Mouse (Mus musculus) forebrain, embryonic 11.5 days (tissue): ENCODE results near the gene Vegfa. TPM values are rescaled to one million over a fixed set of nuclear protein-coding genes. Genes with fewer than 3 reads are reported as not detected.

Experiments used
- ATAC-seq: fragments of 200-750 bp; cut with Nextera tagmentation; replicated peaks from 2 replicates; pipeline ENCODE4 v1.8.0; 2017; ENCODE audit warnings: moderate TSS enrichment; ENCODE audit not compliant: low FRiP score
- DNase-seq: peaks from one replicate; pipeline ENCODE4 v3.0.0-alpha.2; 2017; ENCODE audit warnings: low spot score
- H3K27ac ChIP-seq: fragments of 300-500 bp; sonication (generic); 2 replicates; pipeline ENCODE4 v1.5.1; 2014; ENCODE audit warnings: low read depth, low read length
- H3K27me3 ChIP-seq: fragments of 300-500 bp; sonication (generic); 2 replicates; pipeline ENCODE4 v1.6.1; 2014; ENCODE audit warnings: mild to moderate bottlenecking, low read length, mixed read lengths; ENCODE audit not compliant: control insufficient read depth, insufficient read depth
- H3K36me3 ChIP-seq: fragments of 300-500 bp; sonication (generic); 2 replicates; pipeline ENCODE4 v1.6.1; 2014; ENCODE audit warnings: mild to moderate bottlenecking, low read length, moderate library complexity, mixed read lengths; ENCODE audit not compliant: control insufficient read depth, insufficient read depth
- H3K4me1 ChIP-seq: fragments of 300-500 bp; sonication (generic); replicated peaks from 2 replicates; pipeline ENCODE4 v1.6.1; 2014; ENCODE audit warnings: low read length, mixed read lengths; ENCODE audit not compliant: control insufficient read depth, insufficient read depth
- H3K4me2 ChIP-seq: fragments of 300-500 bp; sonication (generic); 2 replicates; pipeline ENCODE4 v1.6.1; 2014; ENCODE audit warnings: low read depth, mild to moderate bottlenecking, low read length, moderate library complexity, mixed read lengths; ENCODE audit not compliant: severe bottlenecking
- H3K4me3 ChIP-seq: fragments of 300-500 bp; sonication (generic); 2 replicates; pipeline ENCODE4 v1.5.1; 2014; ENCODE audit warnings: low read depth, low read length
- H3K9ac ChIP-seq: fragments of 300-500 bp; sonication (generic); 2 replicates; pipeline ENCODE4 v1.6.1; 2014; ENCODE audit warnings: low read length
- H3K9me3 ChIP-seq: fragments of 300-500 bp; sonication (generic); 2 replicates; pipeline ENCODE4 v1.6.1; 2016; ENCODE audit warnings: low read length, mixed read lengths; ENCODE audit not compliant: control insufficient read depth
- WGBS: fragments of 180-500 bp; shearing (Covaris S2); extraction: QIAGEN DNeasy Blood & Tissue Kit; methylation state at CpG from one replicate; pipeline ENCODE4 v1.1.7; 2014; 5-methylcytosine and 5-hydroxymethylcytosine counted together
- polyA plus RNA-seq: library from polyadenylated mRNA; unstranded; fragments of >200 nt; fragmentation: Nextera tagmentation; extraction: Ambion mirVana; gene quantifications from 2 replicates; pipeline ENCODE4 v1.2.1, GENCODE M21; 2014

The Vegfa gene
- polyA plus RNA-seq, 1 experiment from 2014 or later: 2.9 TPM

GRCm38 (mm10) chr17:45971800-45972199 is 60.4 kb downstream of the Vegfa start:
- DNase-seq: no peak
- Histone ChIP-seq H3K4me1 (no peaks in the 10 kb centered on the region), H3K36me3 (no peaks in the 10 kb centered on the region), H3K27ac (no peak overlapping the region), H3K4me3 (no peak overlapping the region), H3K9ac (no peak overlapping the region), H3K27me3 (no peaks in the 10 kb centered on the region), H3K9me3 (no peaks in the 10 kb centered on the region), H3K4me2 (no peak overlapping the region)
- 88% methylated on average over 6 of the region's 6 CpGs for WGBS
- no peak for ATAC-seq

DNA sequence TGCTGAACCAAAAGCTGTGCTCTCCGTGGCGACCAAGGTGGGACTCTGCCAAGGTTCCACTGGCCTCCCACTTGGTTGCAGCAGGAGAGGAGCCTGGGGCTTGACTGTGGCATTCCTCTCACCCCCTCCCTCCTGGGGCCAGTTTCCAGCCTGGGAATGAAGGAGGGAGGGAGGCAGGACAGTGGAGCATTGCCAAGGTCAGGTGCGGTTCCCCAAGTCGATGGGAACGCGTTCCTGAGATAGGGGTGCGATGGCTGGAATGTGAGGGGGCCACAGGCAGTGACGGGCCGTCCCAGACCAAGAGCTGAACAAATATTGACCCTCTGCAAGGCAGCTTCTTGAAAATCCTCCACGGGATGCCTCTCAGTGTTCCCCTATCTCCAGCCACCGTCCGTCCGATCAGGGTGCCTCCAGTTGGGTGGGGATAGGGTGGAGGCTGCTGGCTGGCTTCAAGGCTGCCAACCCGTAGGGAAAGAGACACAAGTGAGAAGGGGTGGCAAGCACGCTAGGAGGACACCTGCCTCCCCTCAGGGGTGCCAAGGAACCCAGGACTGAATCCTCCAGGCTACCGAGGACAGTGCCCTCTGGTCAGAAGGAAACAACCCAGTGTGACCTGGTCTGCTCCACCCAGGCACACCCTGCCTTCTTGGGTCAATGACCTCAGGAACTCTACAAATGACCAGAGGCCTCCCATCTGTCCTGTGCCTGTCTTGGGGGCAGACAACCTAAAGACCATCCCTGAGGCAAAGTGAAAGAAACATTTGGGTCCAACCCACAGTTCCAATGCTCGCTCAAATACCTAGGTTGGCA is 61.2 kb downstream of the Vegfa start:
- Histone ChIP-seq H3K4me2 (no peak overlapping the region), H3K9me3 (no peaks in the 10 kb centered on the region), H3K4me3 (no peak overlapping the region), H3K4me1 (no peaks in the 10 kb centered on the region), H3K9ac (no peak overlapping the region), H3K27ac (no peak overlapping the region), H3K36me3 (no peaks in the 10 kb centered on the region), H3K27me3 (no peaks in the 10 kb centered on the region)
- WGBS: 87% methylated on average over 17 of the region's 17 CpGs
- DNase-seq: no peak
- no peak for ATAC-seq

DNA sequence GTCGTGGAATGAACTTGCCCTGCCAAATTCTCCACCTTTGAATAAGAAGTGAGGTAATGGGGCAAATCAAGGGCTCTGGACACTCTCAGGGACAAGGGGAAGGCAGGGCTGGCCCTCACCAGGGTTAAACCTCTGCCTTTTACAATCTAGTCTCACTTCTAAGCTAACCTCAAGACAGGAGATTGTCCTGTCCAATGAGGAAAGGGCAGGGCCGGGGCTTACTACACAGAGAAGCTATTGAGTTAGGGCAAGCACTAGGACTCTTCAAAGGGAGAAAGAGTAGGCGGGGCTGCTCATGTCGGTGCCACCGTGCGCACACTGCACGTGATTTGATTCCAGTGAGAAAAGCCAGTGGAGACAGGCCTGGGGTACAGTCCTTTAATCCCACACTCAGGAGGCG is 62.6 kb downstream of the Vegfa start:
- Histone ChIP-seq H3K9me3 (no peaks in the 10 kb centered on the region), H3K9ac (no peak overlapping the region), H3K27ac (no peak overlapping the region), H3K27me3 (no peaks in the 10 kb centered on the region), H3K4me3 (no peak overlapping the region), H3K4me2 (no peak overlapping the region), H3K4me1 (no peaks in the 10 kb centered on the region), H3K36me3 (no peaks in the 10 kb centered on the region)
- no peak for DNase-seq
- 55% methylated on average over 8 of the region's 8 CpGs for WGBS
- no peak for ATAC-seq

GRCm38 (mm10) chr17:45968341-45968740 is 63.8 kb downstream of the Vegfa start:
- DNase-seq: no peak
- no peak overlapping the region for H3K4me2 ChIP-seq
- no peak overlapping the region for H3K27ac ChIP-seq
- H3K4me1 ChIP-seq: no peaks in the 10 kb centered on the region
- H3K36me3 ChIP-seq: no peaks in the 10 kb centered on the region
- no peaks in the 10 kb centered on the region for H3K9me3 ChIP-seq
- no peaks in the 10 kb centered on the region for H3K27me3 ChIP-seq
- no peak overlapping the region for H3K9ac ChIP-seq
- H3K4me3 ChIP-seq: no peak overlapping the region
- no peak for ATAC-seq
- WGBS: 85% methylated on average over 11 of the region's 11 CpGs

Other genes starting within 250 kb of the Vegfa start
- 119 and 127 TPM in 2 replicates for gene Mrps18a, start 78.6 kb upstream of the Vegfa start, polyA plus RNA-seq
- 14.1 and 15.6 TPM in 2 replicates for gene Rsph9, start 111.8 kb upstream of the Vegfa start, polyA plus RNA-seq
- 33.7 and 35.4 TPM in 2 replicates for gene Mad2l1bp, start 121.2 kb upstream of the Vegfa start, polyA plus RNA-seq
- gene Gtpbp2, start 128.7 kb upstream of the Vegfa start, polyA plus RNA-seq: 28.7 and 32.6 TPM in 2 replicates
- 14.0 and 14.3 TPM in 2 replicates for gene Polh, start 170.3 kb upstream of the Vegfa start, polyA plus RNA-seq
- 76.7 and 79.7 TPM in 2 replicates for gene Xpo5, start 170.4 kb upstream of the Vegfa start, polyA plus RNA-seq
- 111 and 118 TPM in 2 replicates for gene Polr1c, start 215.7 kb upstream of the Vegfa start, polyA plus RNA-seq
- gene Yipf3, start 215.7 kb upstream of the Vegfa start, polyA plus RNA-seq: 57.8 and 75.5 TPM in 2 replicates
- 2.3 and 3.8 TPM in 2 replicates for gene Lrrc73, start 221.2 kb upstream of the Vegfa start, polyA plus RNA-seq